Mouse (Mus musculus) hindbrain, embryonic 10.5 days (tissue): ENCODE data around the gene Nmrk1. TPM values are rescaled to one million over a fixed set of nuclear protein-coding genes. Genes with fewer than 3 reads are reported as not detected.

Experiments used
- DNase-seq: peaks from one replicate; pipeline ENCODE4 v3.0.0-alpha.2; 2017; ENCODE audit warnings: low spot score
- H3K27ac ChIP-seq: fragments of 300-500 bp; sonication (generic); 2 replicates; pipeline ENCODE4 v1.5.1; 2016; ENCODE audit warnings: mild to moderate bottlenecking, moderate library complexity
- H3K27me3 ChIP-seq: fragments of 300-500 bp; sonication (generic); 2 replicates; pipeline ENCODE4 v1.6.1; 2016; ENCODE audit warnings: mild to moderate bottlenecking; ENCODE audit not compliant: poor library complexity, insufficient read depth, severe bottlenecking
- H3K36me3 ChIP-seq: fragments of 300-500 bp; sonication (generic); 2 replicates; pipeline ENCODE4 v1.6.1; 2016; ENCODE audit warnings: mild to moderate bottlenecking, moderate library complexity
- H3K4me1 ChIP-seq: fragments of 300-500 bp; sonication (generic); replicated peaks from 2 replicates; pipeline ENCODE4 v1.6.1; 2016; ENCODE audit warnings: mild to moderate bottlenecking
- H3K4me3 ChIP-seq: fragments of 300-500 bp; sonication (generic); 2 replicates; pipeline ENCODE4 v1.5.1; 2016; ENCODE audit warnings: mild to moderate bottlenecking, moderate library complexity
- H3K9me3 ChIP-seq: fragments of 300-500 bp; sonication (generic); 2 replicates; pipeline ENCODE4 v1.6.1; 2016; ENCODE audit warnings: mild to moderate bottlenecking, moderate library complexity
- WGBS: fragments of 180-500 bp; shearing (Covaris S2); methylation state at CpG from one replicate; pipeline ENCODE4 v1.1.7; 2016; 5-methylcytosine and 5-hydroxymethylcytosine counted together
- polyA plus RNA-seq: library from polyadenylated mRNA; unstranded; fragments of >200 nt; fragmentation: Nextera tagmentation; extraction: Ambion mirVana; gene quantifications from 2 replicates; pipeline ENCODE4 v1.2.1, GENCODE M21; 2016

Nmrk1 gene
- polyA plus RNA-seq, 1 experiment from 2014 or later: 7.7 TPM

DNA sequence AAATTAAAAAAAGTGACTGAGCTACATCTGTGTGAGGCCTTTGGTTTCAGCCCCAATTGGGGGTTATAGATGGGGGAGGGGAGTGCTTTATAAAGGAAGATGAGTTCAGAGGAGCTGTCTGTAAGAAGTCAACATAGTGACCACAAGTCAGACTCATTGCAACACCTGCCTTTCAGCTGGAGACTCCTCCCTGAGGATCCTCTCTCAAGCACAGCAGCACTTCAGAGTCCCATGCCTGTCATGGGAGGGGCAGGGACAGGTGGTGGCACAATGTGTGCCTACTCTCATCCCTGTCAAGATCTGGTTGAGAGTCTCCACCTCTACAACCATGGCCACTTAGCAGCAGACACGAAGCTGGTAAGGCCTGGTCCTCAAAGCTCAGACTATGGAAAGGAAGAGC, 12.1 kb upstream of the Nmrk1 start:
- Histone ChIP-seq H3K27ac (no peak overlapping the region), H3K9me3 (no peaks in the 10 kb centered on the region), H3K36me3 (no peaks in the 10 kb centered on the region), H3K4me1 (no peaks in the 10 kb centered on the region; the same call in 1 of the 2 replicates), H3K4me3 (no peak overlapping the region), H3K27me3 (no peaks in the 10 kb centered on the region)
- no peak for DNase-seq
- WGBS: 82% methylated on average over 1 of the region's 1 CpGs

DNA sequence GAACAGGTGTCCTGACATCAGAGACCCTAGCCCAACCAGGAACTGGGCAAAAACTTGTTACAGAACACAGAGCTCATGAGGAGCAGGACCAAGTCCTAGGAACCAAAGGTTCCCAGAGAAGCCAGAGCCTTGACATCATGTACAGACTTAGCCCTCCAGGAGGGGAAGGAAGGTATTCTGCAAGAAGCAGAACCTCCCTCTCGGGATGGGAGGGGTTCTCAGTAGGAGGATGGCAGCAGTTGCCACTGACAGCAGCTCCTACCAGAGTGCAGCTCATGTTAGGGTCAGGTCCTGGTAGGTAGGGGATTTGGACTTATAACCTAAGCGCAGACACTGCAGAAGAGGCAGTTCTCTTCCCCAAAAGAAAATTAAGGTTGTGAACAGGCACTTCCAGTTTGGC, 7.9 kb upstream of the Nmrk1 start:
- Histone ChIP-seq H3K27me3 (no peaks in the 10 kb centered on the region), H3K27ac (no peak overlapping the region), H3K4me3 (no peak overlapping the region), H3K9me3 (no peaks in the 10 kb centered on the region), H3K4me1 (no peaks in the 10 kb centered on the region; the same call in 1 of the 2 replicates), H3K36me3 (no peaks in the 10 kb centered on the region)
- no peak for DNase-seq
- WGBS: 76% methylated on average over 2 of the region's 2 CpGs

DNA sequence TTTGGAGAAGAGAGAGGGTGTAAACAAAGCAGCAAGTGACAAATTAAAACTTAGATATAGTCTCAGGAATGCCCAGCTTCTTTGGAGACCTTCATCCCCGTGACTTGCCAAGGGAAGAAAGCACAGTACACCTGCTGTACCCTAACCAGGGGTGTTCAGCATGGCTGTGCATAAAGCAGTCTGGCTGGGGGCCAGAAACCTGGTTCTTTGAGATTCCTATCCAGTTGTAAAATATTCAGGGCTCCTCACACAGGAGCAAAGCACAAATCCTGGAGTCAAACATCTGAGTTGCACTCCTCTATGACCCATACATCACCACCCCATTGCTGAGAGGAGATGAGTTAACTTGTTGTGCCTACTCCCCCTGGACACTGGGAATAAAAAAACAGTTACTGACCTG, 2.2 kb upstream of the Nmrk1 start:
- 73% methylated on average over 1 of the region's 1 CpGs for WGBS
- peaks cover 15% of the 10 kb centered on the region for H3K27me3 ChIP-seq
- no peak overlapping the region for H3K4me3 ChIP-seq
- H3K4me1 ChIP-seq: peaks cover 11% of the 10 kb centered on the region; the same call in 1 of the 2 replicates
- DNase-seq: no peak
- H3K36me3 ChIP-seq: no peaks in the 10 kb centered on the region
- H3K9me3 ChIP-seq: no peaks in the 10 kb centered on the region
- no peak overlapping the region for H3K27ac ChIP-seq

DNA sequence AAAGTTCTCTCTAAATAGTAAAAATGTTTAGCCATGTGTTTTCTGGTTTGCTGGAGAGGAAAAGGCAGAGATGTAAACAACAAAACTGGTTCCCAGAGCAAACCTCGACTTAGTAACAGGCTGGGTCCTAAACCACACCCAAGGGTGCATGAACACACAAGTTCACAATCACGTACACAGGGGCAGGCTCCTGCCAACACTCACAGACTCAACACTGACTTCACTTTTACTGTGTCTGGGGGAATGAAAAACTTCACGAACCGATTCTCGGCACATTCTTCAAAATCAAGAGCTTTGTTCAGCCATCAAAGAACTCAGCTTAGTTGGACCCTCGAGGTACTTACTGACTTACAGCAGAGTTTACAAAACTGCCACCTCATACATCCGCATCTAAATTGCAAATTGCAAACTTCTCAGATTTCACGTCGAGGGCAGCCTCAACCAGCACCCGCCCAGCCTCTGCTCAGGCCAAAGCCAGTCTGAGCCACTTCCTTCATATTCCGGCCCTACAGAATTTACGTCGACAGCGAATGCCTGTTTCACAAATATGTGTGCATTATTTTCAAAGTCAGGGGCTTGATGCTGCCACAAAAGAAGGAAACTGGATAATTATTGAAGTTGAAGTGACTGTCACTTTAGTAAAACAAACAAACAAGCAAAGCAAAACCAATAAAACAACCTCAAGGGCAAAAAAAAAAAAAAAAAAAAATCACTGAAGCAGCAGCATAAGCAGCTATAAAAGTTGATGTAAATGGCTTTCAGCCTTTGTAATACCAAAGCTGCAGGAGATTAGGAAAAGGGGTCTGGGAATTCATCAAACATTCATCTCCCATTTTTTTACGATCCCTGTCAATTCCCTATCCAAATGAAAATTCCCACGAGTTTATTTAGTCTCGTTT, 1.3 kb upstream of the Nmrk1 start:
- 13% methylated on average over 17 of the region's 17 CpGs for WGBS
- peak overlapping the region; percentile 86; the same call in 1 of the 2 replicates for H3K27ac ChIP-seq

DNA sequence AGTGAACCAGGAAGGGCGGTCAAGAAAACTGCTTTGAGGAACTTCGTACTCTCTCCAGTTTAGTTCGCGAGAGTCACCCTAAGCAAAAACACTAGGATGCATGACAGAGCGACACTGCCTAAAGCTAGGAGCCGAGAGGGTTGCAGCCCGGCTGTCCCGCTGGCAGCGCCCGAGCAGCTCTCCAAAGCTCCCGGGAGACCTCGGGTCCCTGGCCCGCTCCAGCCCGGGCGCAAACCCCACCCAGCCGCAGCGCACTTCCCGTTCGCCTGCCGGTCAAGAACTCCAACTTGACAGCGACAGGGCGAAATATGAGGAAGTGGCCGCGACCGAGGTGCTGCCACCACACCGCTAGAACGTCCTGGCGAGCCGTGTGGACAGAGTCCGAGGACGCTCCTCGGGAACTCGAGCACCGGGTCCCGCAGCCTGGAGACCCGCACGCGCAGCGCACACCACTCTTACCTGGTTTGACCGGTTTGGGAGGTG, 548 bp upstream of the Nmrk1 start:
- Histone ChIP-seq H3K4me3 (peak overlapping the region; percentile 80), H3K9me3 (no peaks in the 10 kb centered on the region), H3K4me1 (peaks cover 11% of the 10 kb centered on the region; the same call in 1 of the 2 replicates), H3K27ac (peak overlapping the region; percentile 86), H3K27me3 (peaks cover 15% of the 10 kb centered on the region), H3K36me3 (no peaks in the 10 kb centered on the region)
- no peak for DNase-seq
- under 1% methylated on average over 40 of the region's 40 CpGs for WGBS

More for the DNA sequence above, 1.3 kb upstream of the Nmrk1 start:
- Histone ChIP-seq H3K9me3 (no peaks in the 10 kb centered on the region), H3K36me3 (no peaks in the 10 kb centered on the region), H3K27me3 (peaks cover 15% of the 10 kb centered on the region), H3K4me3 (peak overlapping the region; percentile 80), H3K4me1 (peaks cover 11% of the 10 kb centered on the region; the same call in 1 of the 2 replicates)
- DNase-seq: peak; percentile 33

DNA sequence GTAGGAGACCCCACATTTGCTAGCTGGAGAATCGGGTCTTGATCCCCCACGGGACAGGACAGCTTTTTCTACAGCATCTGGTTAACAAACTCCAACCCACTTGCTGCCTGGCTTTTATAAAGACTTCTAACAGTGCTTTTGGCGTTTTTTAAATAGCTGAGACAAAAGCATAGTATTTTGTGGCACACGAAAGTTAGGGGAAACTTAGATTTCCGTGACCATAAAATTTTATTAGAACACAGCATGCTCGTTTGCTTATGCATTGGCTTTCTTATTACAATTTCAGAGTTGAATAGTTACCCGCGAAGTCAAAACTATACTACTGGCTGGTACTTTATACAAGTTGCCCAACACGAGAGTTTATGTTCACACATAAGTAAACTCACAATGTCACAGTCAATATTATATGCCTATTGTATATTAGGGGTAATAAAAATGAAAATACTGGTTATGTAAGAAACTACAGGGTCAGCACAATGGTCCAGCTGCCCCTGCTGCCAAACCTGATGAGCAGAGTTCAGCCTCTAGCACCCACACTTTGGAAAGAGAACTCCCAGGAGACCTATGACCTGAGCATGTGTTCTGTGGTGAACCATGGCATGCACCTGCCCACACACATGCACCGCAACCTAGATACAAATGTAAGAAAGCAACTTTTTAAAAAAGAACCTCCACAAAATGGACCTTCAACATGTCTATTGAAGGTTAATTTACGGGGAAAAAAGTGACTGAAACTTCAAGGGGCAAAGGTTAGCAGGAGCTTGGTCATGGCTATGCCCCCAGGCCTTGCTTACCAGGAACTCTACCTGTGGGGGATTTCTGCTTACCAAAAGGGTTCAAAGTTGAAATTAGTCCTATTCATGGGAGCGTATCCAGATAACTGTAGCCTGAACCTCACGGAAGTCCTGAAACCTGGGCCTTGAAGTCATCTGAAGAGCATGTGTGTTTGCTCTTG, 758 bp downstream of the Nmrk1 start:
- Histone ChIP-seq H3K4me1 (peaks cover 11% of the 10 kb centered on the region; the same call in 1 of the 2 replicates), H3K9me3 (no peaks in the 10 kb centered on the region), H3K4me3 (peak overlapping the region; percentile 80), H3K27ac (0 out of 2 replicates have a peak overlapping the region, but pooled peaks have one; percentile 86), H3K27me3 (peaks cover 15% of the 10 kb centered on the region), H3K36me3 (no peaks in the 10 kb centered on the region)
- DNase-seq: no peak
- WGBS: 66% methylated on average over 13 of the region's 13 CpGs

DNA sequence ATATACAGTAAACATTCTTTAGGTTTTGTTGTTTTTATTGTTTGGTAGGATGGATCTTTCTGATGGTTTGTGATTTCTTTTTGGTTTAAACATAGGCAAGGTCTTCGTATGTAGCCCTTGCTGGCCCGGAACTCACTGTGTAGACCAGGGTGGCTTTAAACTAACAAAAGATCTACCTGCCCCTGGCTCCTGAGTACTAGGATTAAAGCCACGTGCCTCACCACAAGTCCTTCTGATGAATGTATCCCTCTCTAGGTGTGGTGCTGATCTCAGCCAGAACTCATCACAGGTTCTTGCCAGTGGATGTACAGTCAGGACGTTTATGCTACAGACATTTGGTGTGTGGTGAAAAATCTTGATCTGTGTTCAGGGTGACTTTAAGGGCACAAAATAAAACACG, 6.2 kb downstream of the Nmrk1 start:
- Histone ChIP-seq H3K27me3 (peaks cover 8% of the 10 kb centered on the region), H3K4me1 (no peaks in the 10 kb centered on the region), H3K36me3 (no peaks in the 10 kb centered on the region), H3K9me3 (no peaks in the 10 kb centered on the region), H3K4me3 (no peak overlapping the region), H3K27ac (no peak overlapping the region)
- DNase-seq: no peak
- WGBS: 90% methylated on average over 5 of the region's 5 CpGs

DNA sequence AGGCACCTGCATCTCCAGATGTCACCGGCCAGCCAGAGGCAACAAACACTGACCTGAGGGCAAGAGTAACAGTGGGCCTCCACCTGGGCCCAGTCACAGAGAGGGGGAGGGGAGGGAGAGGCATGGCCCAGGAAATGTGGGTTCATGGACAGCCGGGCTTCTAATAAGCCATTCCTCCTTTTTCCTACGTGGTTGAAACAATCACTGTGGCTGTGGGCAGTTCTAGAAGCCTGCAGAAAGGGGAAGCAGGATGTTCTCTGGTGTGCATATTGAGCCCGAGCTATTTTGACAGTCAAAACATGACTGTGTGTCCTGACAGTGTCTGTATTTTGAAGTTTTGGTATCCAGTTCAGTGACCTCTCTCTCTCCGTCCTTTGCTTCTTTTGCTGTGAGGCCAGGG, 7.2 kb downstream of the Nmrk1 start:
- no peaks in the 10 kb centered on the region for H3K9me3 ChIP-seq
- no peaks in the 10 kb centered on the region for H3K36me3 ChIP-seq
- H3K27me3 ChIP-seq: no peaks in the 10 kb centered on the region; the same call in 1 of the 2 replicates
- no peak overlapping the region for H3K27ac ChIP-seq
- WGBS: 68% methylated on average over 5 of the region's 5 CpGs
- DNase-seq: no peak
- peaks cover 5% of the 10 kb centered on the region; the same call in 1 of the 2 replicates for H3K4me1 ChIP-seq
- no peak overlapping the region for H3K4me3 ChIP-seq

DNA sequence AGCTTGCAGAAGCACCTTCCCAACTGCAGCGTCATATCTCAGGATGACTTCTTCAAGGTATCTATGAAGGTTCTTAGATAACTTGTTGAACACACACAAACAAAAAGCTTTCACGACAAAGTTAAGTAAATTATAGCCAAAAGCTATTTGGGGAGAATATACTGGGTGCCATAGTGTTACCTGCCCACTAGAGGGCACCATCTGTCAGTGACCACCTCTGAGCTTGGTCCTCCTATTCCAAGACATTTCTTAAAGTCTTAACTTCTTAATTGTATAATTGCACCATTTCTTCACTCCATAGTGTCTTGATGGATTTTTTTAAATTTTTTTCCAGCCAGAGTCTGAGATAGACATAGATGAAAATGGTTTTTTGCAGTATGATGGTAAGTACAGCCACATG, 7.8 kb downstream of the Nmrk1 start:
- WGBS: 23% methylated on average over 2 of the region's 2 CpGs
- Histone ChIP-seq H3K4me3 (no peak overlapping the region), H3K27me3 (no peaks in the 10 kb centered on the region; the same call in 1 of the 2 replicates), H3K4me1 (peaks cover 5% of the 10 kb centered on the region; the same call in 1 of the 2 replicates), H3K9me3 (no peaks in the 10 kb centered on the region), H3K27ac (no peak overlapping the region), H3K36me3 (no peaks in the 10 kb centered on the region)
- DNase-seq: no peak

DNA sequence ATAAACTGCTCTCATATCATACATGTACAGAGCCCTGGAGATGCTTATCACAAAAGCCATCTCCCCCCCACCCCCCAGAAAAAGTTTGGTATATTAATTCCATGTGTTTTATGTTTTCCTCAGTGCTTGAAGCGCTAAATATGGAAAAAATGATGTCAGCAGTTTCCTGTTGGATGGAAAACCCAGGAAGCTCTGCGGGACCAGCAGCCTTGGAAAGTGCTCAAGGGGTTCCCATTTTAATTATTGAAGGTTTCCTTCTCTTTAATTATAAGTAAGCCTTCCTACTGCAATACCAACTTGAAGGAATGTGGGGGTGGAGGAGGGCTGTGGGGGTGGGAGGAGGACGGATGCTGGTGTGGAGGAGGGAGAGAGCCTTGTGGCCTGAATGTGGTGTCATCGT, 9.3 kb downstream of the Nmrk1 start:
- H3K4me3 ChIP-seq: no peak overlapping the region
- H3K27ac ChIP-seq: no peak overlapping the region
- peaks cover 5% of the 10 kb centered on the region; the same call in 1 of the 2 replicates for H3K4me1 ChIP-seq
- 80% methylated on average over 4 of the region's 4 CpGs for WGBS
- no peaks in the 10 kb centered on the region; the same call in 1 of the 2 replicates for H3K27me3 ChIP-seq
- no peaks in the 10 kb centered on the region for H3K9me3 ChIP-seq
- DNase-seq: no peak
- no peaks in the 10 kb centered on the region for H3K36me3 ChIP-seq

DNA sequence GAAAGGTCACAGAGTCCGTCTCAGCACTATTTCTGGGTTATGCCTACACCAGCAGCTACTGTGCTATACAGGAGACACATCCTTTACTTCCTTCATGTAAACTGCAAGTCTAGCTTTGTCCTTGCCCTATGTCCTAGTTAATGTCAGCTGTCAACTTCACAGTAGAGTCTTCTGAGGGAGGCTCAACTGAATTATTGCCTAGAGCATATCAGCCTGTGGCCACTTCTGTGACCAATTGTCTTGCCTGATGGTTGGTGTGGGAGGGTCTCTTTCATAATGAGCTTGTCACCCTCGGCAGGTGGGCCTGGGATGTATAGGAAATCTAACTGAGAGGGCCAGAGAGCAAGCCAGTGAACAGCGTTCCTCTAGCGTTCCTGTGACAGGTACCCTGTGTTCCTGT, 11.7 kb downstream of the Nmrk1 start:
- no peak overlapping the region for H3K4me3 ChIP-seq
- no peak overlapping the region for H3K27ac ChIP-seq
- no peaks in the 10 kb centered on the region for H3K36me3 ChIP-seq
- H3K9me3 ChIP-seq: no peaks in the 10 kb centered on the region
- H3K27me3 ChIP-seq: no peaks in the 10 kb centered on the region; the same call in 1 of the 2 replicates
- peaks cover 5% of the 10 kb centered on the region; the same call in 1 of the 2 replicates for H3K4me1 ChIP-seq
- WGBS: 48% methylated on average over 4 of the region's 4 CpGs
- no peak for DNase-seq

DNA sequence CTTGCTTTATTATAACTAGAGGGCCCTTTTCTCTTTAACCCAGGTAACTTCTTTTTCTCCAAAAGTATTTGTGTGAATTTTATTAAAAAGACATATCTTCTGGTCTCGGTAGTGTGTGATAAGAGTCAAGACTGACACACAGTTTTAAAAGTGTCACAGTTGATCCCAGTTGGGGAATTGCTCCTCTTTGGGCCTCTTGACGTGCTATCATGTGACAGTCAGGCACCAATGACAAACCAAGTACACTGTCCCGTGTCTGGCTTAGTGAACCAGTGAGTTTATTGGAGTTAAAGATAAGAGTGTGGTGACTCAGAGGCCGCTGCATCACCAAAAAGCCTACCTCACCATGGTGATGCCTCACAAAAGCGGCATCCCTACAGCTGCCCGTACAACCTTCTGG, 12.3 kb downstream of the Nmrk1 start:
- H3K9me3 ChIP-seq: no peaks in the 10 kb centered on the region
- H3K36me3 ChIP-seq: no peaks in the 10 kb centered on the region
- H3K4me1 ChIP-seq: peaks cover 5% of the 10 kb centered on the region; the same call in 1 of the 2 replicates
- no peaks in the 10 kb centered on the region; the same call in 1 of the 2 replicates for H3K27me3 ChIP-seq
- no peak for DNase-seq
- 84% methylated on average over 6 of the region's 6 CpGs for WGBS
- no peak overlapping the region for H3K4me3 ChIP-seq
- no peak overlapping the region for H3K27ac ChIP-seq
